Mouse (Mus musculus) layer of hippocampus, adult 18-20 months (tissue): ENCODE measurements around the gene Rcc1l. TPM values are rescaled to one million over a fixed set of nuclear protein-coding genes. Genes with fewer than 3 reads are reported as not detected.

ENCODE experiments used
- DNase-seq, 2 experiments: peaks; one replicate each; pipeline ENCODE4 v3.0.0; 2022; ENCODE audit warnings: low spot score in 2 of 2
- total RNA-seq, 2 experiments: library from RNA; stranded (reverse); gene quantifications; 2 replicates each; pipeline ENCODE4 v1.2.3; 2021

Rcc1l gene
- total RNA-seq, 2 experiments from 2014 or later: 13.7 to 14.4 TPM

DNA sequence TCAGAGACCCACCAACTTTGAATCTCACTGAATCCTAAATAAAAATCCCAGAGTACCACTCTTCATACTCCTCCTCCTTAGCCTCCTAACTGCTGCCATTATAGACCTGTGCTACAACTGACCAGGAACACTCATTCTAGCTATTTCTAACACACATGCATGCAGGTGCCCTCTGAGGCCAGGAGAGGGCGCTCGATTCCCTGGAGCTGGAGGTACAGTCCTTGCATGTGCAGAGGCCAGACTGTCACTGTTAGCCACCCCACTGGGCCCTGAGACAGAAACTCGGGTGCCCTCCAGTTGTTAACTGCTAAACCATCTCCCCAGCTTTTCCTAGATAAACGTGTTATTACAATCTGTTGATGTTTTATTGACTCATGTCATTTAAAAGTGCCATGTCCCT lies 3.4 kb downstream of the Rcc1l start:
- no peak for DNase-seq

DNA sequence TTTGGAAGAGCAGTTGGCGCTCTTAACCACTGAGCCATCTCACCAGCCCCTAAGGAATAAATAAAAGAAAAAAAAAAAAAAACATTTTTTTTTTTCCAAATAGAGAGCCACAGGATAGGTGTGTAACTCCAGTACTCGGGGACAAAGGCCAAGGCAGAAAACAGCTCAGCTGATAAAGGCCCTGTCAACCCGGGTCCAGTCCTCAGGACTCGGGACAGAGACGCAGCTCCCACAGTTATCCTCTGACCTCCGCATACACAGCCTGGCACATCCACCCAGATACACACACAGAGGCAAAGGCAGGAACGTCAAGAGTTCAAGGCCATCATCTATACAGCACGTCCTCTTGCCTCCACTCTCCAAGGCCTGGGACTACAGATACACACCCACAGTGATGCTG lies 6.4 kb downstream of the Rcc1l start:
- no peak for DNase-seq

DNA sequence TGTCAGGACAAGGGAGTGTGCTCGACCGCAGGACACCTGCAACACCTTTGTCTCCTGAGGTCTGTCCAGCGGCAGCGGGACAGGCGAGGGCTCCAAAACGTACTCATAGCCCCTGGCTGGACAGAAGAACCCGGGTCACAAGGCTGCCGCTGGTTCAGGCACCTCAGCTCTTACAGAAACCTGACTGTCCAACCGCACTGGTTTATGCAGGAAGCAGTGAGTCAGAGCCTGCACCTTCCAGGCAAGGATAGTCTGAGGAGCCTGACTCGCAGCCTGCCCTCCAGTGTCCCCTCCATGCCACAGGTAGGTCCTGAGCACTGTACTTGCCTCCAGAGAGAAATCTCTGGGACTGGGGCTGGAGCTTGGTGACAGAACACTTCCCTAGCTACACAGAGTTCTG lies 7.3 kb downstream of the Rcc1l start:
- DNase-seq: no peak

DNA sequence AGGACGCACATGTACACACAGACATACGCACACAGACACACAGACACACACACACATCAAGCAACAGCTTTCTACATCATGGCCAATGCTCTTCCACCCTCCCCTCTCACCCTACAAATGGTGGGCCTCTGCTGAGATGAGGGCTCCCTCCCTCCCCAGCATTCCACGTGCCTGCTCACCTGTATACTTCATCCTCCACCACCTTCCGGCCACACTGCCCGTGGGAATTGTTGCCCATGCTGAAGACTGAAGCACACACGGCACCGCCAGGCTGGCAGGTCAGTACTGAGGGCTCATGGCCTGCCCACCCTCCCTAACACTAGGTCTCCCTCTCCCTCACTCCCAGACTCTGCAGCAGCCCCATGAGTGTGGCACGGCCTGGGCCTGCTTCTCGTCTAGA lies 8.5 kb downstream of the Rcc1l start:
- no peak for DNase-seq

DNA sequence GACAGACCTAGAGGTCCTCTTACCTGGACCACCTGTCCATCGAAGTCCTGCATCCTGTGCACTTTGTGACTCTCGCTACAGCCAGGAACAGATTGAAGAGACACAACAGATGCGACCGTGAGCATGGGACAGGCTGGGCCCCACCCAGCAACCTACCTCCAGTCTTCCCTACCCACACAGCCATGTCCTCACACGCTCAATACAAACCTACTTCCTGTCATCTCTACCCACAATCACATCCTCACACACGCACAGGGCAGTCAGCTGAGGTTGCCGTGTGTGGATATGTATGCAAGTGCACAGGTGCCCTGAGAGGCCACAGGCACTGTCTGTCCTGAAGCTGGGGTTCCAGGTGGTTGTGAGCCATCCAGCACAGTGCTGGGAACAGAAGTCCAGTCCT lies 9.9 kb downstream of the Rcc1l start:
- no peak for DNase-seq

DNA sequence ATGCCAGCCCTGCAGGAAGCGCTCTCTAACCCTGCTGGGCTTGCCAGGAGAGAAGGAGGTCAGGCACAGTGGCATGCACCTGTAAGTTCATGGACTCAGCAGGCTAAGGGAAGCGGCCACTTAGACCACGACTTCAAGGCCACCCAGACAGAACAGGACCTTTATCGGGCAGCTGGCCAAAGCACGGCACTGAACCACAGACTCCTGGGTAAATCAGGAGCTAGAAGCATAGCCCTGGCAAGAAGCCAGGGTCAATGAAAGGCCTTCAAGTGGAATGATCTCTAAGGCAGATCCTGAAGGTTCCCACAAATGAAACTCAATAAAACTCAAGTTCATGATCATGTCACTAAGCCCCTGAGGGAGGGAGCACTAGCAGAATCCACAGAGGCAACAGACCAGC lies 11.9 kb downstream of the Rcc1l start:
- DNase-seq: no peak

DNA sequence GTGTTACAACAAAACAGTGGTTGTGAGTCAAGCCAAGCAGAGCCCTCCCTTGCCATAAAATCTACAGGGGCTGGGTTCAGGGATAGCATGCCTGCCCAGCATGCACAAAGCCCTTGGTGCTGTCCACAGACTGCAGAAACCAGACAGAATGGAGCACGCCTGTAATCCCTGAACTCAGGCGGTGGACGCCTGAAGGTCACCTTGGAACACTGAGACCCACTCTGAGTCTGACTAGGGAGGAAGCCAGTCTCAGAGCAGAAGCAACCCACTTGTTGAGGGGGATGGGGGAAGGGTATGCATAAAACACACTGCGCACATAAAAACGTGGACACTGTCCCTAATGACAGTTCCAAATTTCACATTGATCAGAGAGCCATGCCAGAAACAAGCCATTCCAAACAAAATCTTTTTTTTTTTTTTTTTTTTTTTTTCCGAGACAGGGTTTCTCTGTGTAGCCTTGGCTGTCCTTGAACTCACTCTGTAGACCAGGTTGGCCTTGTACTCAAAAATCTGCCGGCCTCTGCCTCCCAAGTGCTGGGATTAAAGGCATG lies 20.6 kb downstream of the Rcc1l start:
- DNase-seq: no peak

DNA sequence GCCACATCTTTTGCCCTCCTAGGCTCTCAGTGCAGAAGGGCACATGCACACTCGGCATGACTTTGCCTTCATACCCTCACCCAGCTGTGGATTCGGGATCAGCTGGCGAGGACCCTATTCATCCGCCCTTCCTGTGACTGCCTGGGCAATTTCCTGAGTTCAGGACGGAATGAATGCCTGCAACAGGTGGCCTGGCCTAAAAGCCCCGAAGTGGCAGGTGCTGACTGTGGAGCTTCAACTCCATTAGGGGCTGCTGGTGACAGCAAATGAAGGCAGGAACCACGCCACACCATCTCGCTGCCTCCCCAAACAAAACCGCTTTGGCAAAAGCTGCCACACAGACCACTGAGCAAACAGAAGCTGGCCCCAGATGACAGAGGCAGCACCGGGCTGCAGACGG lies 24.7 kb downstream of the Rcc1l start:
- DNase-seq: no peak

DNA sequence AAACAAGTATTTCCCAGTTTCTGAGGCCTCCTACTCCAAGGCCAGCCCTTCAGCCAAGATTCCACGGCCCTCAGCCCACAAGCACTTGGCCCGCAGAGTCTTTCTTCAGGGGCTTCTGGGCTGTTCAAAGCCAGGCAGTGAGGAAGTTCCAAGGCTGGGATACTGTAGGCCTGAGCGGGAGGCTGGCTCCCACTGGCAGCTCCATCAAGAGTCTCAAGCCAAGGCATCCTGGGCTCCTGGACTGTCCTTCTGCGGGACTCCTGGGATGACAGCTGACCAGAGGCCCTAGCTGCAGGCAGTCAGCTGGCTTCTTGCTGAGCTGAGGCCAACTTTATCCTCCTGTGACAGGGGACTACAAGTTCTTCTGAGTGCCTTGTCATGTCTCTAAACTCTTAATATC lies 28.4 kb downstream of the Rcc1l start:
- DNase-seq: no peak

DNA sequence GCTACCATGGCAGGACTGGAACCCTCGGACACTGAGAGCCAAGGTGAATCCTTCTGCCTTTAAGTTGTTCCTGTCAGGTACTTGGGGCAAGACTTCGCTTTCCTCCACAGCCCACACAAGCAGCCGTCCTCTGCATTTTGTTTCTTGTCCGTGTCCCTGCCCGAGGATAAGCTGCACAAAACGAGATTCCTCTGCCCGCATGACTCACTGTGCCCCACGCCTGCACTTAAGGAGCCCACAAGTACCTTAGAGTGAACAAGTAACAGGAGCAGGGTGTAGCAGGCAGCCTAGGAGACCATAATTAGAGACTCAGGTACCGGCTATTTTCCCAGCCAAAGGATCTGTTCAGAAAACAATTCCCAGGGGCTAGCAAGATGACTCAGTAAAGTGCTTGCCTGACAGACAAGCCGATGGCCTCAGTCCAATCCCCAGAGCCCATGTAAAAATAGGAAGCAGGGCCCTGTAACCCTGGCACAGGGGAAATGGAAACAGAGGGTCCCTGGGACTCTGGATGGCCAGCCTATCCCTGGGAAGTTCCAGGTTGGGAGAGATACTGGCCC lies 29.3 kb downstream of the Rcc1l start:
- no peak for DNase-seq

DNA sequence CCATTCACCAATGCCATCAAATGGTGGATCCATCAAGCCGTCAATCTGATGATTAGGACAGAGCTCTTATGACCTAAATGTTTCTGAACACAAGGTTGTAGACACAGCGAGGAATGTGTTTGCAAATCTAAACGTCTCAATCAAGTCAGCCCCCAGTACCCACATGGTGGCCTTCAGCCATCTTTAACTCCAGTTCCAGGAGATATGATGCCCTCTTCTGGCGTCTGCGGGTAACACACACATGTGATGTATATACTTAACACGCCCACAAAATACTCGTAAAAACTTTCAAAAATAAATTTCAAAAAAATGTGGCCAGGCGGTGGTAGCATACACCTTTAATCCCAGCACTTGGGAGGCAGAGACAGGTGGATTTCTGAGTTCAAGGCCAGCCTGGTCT lies 31.6 kb downstream of the Rcc1l start:
- DNase-seq: no peak

DNA sequence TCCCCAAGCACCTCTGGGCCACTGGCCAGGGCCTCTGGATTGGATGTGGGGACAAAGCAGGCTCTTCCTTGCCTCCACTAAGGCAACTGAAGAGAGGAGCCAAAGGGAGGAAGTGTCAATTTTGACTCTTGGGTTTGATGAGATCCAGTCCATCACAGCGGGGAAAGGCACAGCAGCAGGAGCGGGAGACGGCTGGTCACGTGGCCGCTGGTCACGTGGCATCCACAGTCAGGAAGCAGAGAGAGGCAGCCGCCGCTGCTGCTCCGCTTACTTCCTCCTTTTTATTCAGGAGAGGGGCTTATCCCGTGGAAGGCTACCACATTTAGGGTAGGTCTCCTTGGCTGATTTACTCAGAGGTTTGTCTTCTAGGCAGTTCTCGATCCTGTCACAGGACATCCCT lies 34.2 kb downstream of the Rcc1l start:
- DNase-seq: no peak

DNA sequence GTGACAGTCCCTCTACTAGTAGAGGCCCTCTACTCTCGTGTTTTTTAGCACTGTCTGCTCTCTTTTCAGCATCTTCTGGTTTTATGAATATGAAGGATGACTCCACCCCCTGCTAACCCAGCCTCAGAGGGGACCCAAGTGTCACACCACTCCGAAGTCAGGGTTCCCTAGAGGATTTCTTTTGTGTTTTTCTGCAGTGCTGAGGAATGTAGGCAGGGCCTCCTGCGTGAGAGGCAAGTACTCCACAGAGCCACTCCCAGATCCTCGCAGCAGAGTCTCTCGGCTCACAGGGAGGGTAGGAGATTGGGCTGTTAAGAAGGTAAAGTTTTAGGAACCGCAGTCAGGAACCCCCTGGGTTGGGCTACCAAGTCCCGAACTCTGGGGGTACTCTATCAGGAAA lies 35.3 kb downstream of the Rcc1l start:
- DNase-seq: no peak

DNA sequence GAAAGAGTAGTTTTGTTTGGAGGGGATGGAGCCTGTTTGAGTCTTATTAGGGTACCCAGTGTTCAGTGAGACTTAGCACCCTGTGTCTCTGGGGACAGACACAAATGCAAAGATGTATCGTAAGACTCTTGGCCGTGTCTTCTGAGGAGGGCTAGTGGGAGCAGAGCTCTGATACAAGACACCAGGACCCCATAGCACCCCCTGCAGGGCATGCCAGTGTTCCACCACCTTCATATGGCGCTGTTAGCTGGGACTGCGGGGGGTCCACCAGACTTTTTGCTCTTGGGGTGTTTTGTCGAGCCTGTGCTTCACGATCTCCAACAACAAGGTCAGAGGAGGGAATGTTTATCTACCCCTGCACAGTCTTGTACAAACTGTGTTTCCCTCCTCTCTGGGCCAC lies 37.1 kb downstream of the Rcc1l start:
- no peak for DNase-seq

DNA sequence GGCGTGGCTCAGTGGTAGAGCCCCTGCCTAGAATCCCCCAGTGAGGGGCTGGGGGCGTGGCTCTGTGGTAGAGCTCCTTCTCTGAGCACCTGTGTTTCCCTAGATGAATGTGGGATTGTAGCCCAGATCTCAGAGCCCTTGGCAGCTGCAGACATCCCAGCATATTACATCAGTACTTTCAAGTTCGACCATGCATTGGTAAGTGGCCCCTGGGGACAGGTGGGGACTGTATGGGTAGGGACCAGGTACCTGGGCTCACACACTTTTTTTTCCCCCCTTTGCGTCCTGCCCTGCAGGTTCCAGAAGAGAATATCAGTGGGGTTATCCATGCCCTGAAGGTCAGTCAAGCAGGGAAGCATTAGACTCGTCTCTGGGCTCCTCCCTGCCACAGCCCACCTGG lies 38.6 kb downstream of the Rcc1l start:
- DNase-seq: no peak

DNA sequence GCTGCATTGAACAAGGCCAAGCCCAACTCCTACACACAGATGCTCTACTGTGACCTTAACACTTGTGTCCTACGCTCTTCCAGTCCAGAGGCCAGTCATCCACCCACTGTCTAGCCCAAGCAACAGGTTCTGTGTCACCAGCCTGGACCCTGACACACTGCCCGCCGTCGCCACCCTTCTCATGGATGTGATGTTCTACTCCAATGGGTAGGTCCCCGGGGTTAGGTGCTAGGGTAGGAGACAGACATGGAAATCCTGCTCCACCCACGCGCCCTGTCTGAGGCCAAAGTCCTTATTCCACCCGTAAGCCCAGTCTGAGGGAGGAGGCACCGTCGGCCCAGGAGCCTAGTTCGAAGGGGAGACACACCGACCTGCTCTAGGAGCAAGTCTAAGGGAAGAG lies 40.6 kb downstream of the Rcc1l start:
- DNase-seq: no peak

DNA sequence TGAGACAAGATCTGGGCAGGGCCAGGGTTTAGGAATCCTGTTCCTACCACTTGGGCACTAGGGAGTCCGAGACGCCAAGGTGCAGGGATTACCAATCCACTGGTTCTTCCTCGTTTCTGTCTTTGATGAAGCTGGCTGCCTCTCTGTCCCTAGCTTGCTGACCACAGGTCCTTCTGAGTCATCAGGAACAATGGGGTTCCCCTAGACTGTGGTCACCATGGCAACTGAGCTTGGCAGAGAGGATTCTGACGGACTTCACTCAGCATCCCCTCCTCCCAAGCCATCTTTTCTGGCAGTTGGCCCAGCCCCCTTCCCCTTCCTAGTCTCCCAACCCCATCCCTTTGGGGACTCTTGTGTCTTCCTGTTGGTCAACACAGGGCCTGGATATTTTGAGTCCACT lies 45.0 kb downstream of the Rcc1l start:
- DNase-seq: no peak

DNA sequence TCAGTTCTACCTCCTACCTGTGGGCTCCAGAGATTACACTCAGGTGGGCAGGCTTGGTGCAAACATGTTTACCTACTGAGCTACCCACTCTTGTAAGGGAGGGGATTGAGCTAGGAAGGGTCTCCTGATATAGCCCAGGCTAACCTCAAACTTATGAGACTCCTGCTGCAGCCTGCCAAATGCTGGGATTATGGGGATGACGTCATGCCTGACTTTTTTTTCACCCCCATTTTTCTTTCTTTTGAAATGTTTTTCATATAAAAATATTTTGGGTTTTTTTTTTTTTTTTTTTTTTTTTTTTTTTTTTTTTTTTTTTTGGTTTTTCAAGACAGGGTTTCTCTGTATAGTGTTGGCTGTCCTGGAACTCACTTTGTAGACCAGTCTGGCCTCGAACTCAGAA lies 50.3 kb downstream of the Rcc1l start:
- DNase-seq: no peak

DNA sequence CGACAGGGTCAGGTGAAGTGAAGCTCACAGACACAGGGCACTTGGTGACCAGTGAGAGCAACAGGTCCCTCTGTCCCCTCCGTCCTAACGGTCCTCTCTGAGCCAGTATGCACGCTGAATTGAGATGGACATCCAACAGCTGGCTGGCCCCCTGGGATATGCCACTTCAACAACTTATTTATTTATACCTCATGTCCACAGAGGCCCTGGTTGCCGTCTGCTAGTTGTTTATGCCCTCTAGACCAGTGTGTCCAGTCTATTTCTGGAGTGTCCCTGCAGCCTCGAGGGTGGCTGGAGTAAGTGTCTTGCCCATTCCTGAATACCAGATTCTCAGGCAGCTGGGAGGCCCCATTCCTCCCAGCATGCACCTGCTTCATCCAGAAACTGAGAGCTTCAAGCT lies 52.7 kb downstream of the Rcc1l start:
- no peak for DNase-seq

DNA sequence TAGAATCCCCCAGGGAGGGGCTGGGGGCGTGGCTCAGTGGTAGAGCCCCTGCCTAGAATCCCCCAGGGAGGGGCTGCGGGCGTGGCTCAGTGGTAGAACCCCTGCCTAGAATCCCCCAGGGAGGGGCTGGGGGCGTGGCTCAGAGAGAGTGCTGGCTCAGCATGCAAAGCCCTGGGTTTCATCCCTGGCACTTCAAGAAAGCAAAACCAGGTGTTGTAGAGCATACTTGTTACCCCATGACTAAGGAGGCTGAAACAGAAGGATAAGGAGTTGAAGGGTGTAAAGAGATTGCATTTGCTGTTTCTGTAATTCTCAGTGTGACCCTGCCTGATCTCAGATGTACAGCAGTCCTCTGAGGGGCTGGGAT lies 54.7 kb downstream of the Rcc1l start:
- no peak for DNase-seq

DNA sequence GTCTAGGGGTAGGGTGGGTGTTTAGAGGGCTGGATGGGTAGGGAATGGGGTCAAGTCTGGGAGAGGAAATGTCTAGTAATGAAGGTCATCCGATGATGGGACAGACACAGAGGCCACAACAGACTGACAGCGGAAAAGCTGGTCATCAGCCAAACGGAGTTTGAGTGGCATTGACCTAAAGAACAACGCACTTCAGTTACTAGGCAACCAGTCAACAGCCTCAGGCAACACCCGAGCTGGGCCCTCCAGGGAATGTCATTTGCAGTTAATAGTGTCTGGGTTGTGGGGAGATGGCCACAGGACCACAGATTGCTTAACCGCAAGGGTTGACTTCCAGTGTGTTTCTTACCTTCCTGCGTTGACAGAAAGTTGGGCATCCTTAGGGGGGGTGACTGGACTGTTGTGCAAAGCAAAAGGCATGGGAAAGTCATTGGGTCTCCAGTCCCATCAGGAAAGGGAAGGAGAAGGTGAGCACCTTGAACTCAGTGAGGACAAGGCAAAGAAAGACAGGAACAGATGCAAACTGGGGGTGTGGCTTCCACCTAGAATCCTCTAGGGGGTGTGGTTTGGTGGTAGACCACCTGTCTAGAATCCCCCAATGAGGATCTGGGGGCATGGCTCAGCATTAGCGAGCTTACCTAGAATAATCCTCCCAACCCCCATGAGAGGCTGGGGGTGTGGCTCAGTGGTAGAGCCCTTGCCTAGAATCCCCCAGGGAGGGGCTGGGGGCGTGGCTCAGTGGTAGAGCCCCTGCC lies 55.3 kb downstream of the Rcc1l start:
- DNase-seq: no peak

DNA sequence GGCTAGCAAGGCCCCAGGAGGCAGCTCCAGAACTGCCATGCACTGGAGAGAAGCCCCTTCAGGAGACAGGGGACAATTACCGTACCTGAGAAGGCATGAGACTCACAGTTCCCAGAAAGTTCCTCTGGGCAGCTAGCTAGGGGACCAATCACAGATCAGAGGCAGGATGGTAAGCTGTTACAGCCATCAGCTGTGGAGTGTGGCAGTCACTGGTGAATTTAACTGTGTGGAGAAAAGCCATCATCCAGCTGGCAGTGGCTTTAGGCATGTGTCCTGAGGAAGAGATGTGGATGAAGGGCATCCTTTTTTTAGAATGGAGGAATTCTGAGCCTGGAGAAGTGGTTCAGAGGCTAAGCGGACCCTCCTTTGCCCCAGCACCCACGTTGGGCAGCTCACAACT lies 56.4 kb downstream of the Rcc1l start:
- no peak for DNase-seq

DNA sequence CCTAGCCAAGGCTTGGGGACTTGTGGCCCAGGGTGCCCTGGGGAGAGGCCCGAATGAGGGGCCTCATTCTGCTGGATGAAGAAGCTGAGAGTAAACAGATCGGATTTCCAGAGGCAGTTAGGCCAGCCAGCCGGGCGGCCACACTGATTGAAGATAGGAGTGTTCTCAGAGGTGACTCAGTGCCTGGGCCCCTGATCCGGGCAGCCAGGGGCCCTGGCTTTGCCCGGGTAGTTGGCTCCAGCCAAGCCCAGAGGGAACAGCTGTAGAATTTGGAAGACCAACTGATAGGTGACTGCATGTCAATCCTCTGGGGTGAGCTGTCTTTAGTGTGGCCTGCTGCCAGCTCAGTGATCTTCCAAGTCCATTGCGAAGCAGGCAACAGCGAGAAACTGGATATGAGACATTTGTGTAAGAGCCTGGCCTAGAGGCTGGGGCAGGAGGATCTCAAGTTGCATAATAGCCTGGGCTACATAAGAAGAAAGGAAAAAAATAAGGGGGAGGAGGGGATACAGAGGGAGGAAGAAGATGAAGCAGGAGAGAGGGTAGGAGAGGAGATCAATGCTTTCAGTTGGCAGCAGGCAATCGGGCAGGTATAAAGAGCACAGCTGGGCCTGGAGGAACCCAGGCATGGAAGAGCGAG lies 57.0 kb downstream of the Rcc1l start:
- no peak for DNase-seq
